Mouse (Mus musculus) left cerebral cortex, adult 18-20 months (tissue): ENCODE data around the gene Cdh23. TPM values are rescaled to one million over a fixed set of nuclear protein-coding genes. Genes with fewer than 3 reads are reported as not detected.

ENCODE experiments used
- DNase-seq, 2 experiments: peaks; one replicate each; pipeline ENCODE4 v3.0.0; 2021 to 2022; ENCODE audit warnings: low spot score in 2 of 2, mixed read lengths in 1 of 2
- total RNA-seq, 2 experiments: library from RNA; stranded (reverse); gene quantifications; 2 replicates each; pipeline ENCODE4 v1.2.3; 2021

The Cdh23 gene
- total RNA-seq, 2 experiments from 2014 or later, result 2.1 to 2.2 TPM

GRCm38 (mm10) chr10:60405460-60406177 lies 290.7 kb downstream of the Cdh23 start:
- peak; percentile 14 to 35 for DNase-seq

- DNase-seq, result no peak
These were observed 295.6 kb downstream of the Cdh23 start for GRCm38 (mm10) chr10:60400507-60401295.

GRCm38 (mm10) chr10:60399449-60399848 lies 296.8 kb downstream of the Cdh23 start, which contains the start of gene Gm17455:
Gm17455 (plus strand) TSS chr10:60399726.
- no peak for DNase-seq

GRCm38 (mm10) chr10:60398051-60398814 lies 298.1 kb downstream of the Cdh23 start:
- no peak for DNase-seq

- no peak for DNase-seq
These were observed 300.7 kb downstream of the Cdh23 start for GRCm38 (mm10) chr10:60395605-60396004.

GRCm38 (mm10) chr10:60394936-60395335 lies 301.4 kb downstream of the Cdh23 start:
- DNase-seq, result peak; percentile 32 to 54

GRCm38 (mm10) chr10:60391661-60392060 lies 304.6 kb downstream of the Cdh23 start:
- no peak for DNase-seq

- DNase-seq, result no peak
These were observed 305.3 kb downstream of the Cdh23 start for GRCm38 (mm10) chr10:60390904-60391420.

GRCm38 (mm10) chr10:60390177-60390903 lies 305.9 kb downstream of the Cdh23 start:
- no peak for DNase-seq

- DNase-seq, result no peak
These were observed 306.8 kb downstream of the Cdh23 start for GRCm38 (mm10) chr10:60389447-60389865.

- DNase-seq, result no peak
These were observed 308.0 kb downstream of the Cdh23 start for GRCm38 (mm10) chr10:60388332-60388731.

- no peak for DNase-seq
These were observed 315.0 kb downstream of the Cdh23 start for GRCm38 (mm10) chr10:60381142-60381925.

- no peak for DNase-seq
These were observed 316.1 kb downstream of the Cdh23 start for GRCm38 (mm10) chr10:60380229-60380628.

GRCm38 (mm10) chr10:60379419-60379957 lies 316.8 kb downstream of the Cdh23 start:
- DNase-seq, result no peak

GRCm38 (mm10) chr10:60376704-60377103 lies 319.6 kb downstream of the Cdh23 start:
- no peak for DNase-seq

- no peak for DNase-seq
These were observed 322.2 kb downstream of the Cdh23 start for GRCm38 (mm10) chr10:60373937-60374578.

- DNase-seq, result no peak
These were observed 322.8 kb downstream of the Cdh23 start for GRCm38 (mm10) chr10:60373543-60373936.

- no peak for DNase-seq
These were observed 324.5 kb downstream of the Cdh23 start for GRCm38 (mm10) chr10:60371596-60372386.
